Mouse (Mus musculus) T-cell, adult 2 months (primary cell): ENCODE results near the gene Mamld1.

Source experiments
- DNase-seq: peaks from one replicate; pipeline ENCODE4 v3.0.0; 2022; ENCODE audit warnings: low spot score

Mamld1 gene

DNA sequence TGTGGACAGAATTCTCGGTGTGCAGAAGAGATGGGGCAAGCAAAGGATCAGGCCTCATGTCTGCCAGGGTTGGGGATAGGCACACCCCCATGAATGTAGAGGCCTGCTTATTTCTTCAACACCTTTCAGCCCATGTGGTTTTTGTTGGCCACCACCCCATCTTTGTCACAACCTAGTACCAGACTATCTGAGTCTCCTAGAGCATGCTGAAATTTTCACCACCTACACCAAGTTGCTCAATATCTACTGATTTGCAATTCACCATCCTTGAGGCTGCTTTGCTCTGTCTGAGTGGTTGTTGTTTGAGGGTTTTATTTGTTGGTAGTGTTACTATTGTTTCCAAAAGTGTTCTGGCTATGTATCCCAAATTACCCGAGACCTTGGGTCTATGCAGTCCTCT is 91.3 kb downstream of the Mamld1 start:
- no peak for DNase-seq

DNA sequence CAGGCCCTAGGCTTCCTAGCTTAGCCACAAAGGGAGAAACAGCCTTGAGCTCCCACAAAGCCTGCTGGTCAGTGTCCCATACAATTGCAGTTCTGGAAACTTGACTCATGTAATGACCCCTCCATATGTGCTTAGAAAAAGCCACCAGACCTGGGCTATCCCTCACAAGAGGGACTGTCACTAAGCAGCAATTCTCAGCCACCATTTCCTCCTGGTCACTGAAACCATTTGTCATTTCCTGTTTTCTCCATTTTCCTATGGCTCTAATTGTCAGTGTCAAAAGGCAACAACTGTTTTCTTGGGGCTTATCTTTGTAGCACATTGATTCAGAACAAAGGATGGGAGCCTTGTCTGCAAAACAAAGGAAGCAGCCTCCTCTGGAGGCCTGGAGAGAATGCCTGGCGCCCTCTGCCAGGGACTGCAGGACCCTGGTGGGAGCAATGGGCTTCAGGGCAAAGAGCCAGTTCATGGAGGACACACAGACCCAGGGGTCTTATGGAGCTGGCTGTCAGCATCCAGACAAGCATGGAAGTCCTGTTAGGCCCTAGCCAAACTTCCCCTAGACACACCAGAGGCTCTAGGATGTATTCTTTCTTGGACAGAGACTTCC is 99.5 kb downstream of the Mamld1 start:
- no peak for DNase-seq

DNA sequence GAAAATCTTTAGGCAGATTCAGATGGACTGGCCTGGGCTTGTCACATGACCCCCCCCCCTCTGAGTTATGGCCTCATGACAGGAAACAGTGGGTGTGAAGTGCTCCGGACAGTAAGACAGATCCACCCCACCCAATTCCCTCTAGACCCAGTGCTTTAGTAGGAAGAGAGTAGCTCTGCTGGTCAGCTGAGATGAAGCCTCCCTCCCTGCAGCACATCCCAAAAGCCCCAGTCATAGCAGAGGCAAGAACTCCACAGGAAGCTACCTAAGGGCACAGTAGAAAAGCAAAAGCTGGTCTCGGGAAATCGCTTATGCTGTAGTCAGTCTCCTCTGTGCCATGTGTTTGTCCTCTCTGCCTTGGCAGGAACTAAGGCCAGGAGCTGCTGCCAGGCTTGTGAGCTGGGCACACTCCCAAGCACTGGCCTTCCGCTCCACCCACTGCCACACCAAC is 100.5 kb downstream of the Mamld1 start:
- no peak for DNase-seq

DNA sequence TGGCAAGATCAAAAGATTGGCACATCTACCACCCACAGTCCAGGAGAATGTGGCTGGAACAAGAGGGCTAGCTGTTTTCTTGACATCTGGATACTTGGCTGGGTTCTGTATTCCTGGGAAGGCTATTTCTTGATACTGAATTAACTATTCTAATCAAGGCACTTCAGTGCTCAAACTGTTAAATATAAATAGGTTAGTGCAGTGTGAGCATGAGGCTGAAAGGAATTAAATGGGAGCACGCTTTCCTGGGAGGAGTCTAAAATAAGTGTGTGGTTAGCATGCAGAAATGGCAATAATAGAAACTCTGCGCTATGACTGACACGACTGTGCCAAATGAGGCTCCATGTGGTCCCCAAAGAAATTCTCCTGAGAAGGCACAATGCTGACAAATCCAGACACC is 131.5 kb downstream of the Mamld1 start:
- DNase-seq = no peak

DNA sequence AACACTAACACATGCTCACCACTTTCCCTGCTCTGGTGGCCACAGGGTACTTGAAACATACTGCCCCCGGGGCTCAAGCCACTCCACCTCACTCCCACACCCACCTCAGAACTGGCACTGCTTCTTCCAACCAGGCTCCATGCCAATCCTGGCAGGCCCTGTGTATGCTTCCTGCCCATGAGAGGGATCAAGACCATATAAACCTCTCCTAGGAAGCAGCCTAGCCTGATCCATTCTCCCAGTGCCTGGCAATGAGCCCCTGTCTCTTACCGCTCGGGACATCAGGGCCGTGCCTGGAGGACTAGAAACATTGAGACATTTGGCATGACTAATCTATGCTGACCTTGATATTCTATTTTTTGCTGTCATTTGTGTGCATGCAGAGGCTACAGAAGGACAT is 133.6 kb downstream of the Mamld1 start:
- no peak for DNase-seq

DNA sequence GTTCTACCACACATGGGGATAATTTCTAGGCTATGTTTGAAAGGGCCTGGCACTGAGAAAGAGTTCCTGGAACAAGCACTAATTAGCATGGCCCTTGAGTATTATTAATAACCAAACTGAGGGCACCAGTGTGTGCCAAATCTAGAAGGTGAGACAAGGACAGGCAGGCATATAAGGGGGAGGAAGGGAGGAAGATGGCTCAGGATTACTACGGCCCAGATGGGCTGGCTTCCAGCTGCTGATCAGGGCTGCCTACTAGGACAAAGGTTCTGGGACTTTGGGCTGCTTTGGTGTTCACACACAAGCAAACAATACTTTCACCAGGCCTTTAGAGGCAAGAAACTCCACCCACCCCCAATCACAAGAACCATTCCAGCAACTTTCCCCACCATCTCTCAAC is 136.3 kb downstream of the Mamld1 start:
- no peak for DNase-seq

DNA sequence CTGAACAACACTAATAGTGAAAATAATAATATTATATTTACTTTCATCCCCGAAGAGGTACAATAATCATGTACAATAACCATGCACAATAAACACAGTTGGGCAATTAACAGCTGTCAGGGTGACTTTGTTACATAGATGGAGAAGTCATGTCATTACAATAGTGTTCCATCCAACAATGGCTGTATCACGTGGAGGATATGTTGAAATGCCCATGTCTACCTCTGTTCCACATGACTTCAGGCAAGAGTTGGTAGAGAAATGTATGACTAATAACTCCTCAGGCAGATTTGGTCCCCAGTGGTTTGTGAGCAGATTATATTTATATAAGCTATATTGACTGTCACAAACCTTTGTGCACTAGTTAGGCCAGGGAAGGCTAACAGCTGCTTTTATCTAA is 154.7 kb downstream of the Mamld1 start:
- DNase-seq = no peak
